Mouse (Mus musculus) kidney, embryonic 15.5 days (tissue): ENCODE results near the gene Mcrip2. TPM values are rescaled to one million over a fixed set of nuclear protein-coding genes. Genes with fewer than 3 reads are reported as not detected.

Experiments used
- ATAC-seq: fragments of 200-750 bp; cut with Nextera tagmentation; replicated peaks from 2 replicates; pipeline ENCODE4 v1.8.0; 2017; ENCODE audit warnings: moderate TSS enrichment; ENCODE audit not compliant: low FRiP score
- H3K27ac ChIP-seq: fragments of 300-500 bp; sonication (generic); 2 replicates; pipeline ENCODE4 v1.5.1; 2015; ENCODE audit warnings: mild to moderate bottlenecking, inconsistent platforms
- H3K27me3 ChIP-seq: fragments of 300-500 bp; sonication (generic); 2 replicates; pipeline ENCODE4 v1.6.1; 2015; ENCODE audit warnings: inconsistent platforms
- H3K36me3 ChIP-seq: fragments of 300-500 bp; sonication (generic); 2 replicates; pipeline ENCODE4 v1.6.1; 2015; ENCODE audit warnings: inconsistent platforms
- H3K4me1 ChIP-seq: fragments of 300-500 bp; sonication (generic); 2 replicates; pipeline ENCODE4 v1.6.1; 2015; ENCODE audit warnings: inconsistent platforms
- H3K4me2 ChIP-seq: fragments of 300-500 bp; sonication (generic); 2 replicates; pipeline ENCODE4 v1.6.1; 2015; ENCODE audit warnings: moderate library complexity, mild to moderate bottlenecking, inconsistent platforms
- H3K4me3 ChIP-seq: fragments of 300-500 bp; sonication (generic); replicated peaks from 2 replicates; pipeline ENCODE4 v1.5.1; 2015; ENCODE audit warnings: mild to moderate bottlenecking, inconsistent platforms
- H3K9ac ChIP-seq: fragments of 300-500 bp; sonication (generic); 2 replicates; pipeline ENCODE4 v1.6.1; 2015; ENCODE audit warnings: mild to moderate bottlenecking, inconsistent platforms
- H3K9me3 ChIP-seq: fragments of 300-500 bp; sonication (generic); replicated peaks from 2 replicates; pipeline ENCODE4 v1.6.1; 2016; ENCODE audit warnings: inconsistent platforms
- WGBS: fragments of 180-500 bp; shearing (Covaris S2); methylation state at CpG from one replicate; pipeline ENCODE4 v1.1.7; 2015; ENCODE audit warnings: mixed read lengths; 5-methylcytosine and 5-hydroxymethylcytosine counted together
- polyA plus RNA-seq: library from polyadenylated mRNA; unstranded; fragments of >200 nt; fragmentation: Nextera tagmentation; extraction: Ambion mirVana; gene quantifications from 2 replicates; pipeline ENCODE4 v1.2.1, GENCODE M21; 2015

Mcrip2 gene
- polyA plus RNA-seq, 1 experiment from 2014 or later = 55.1 TPM

GRCm38 (mm10) chr17:25895415-25895814, 26.9 kb upstream of the Mcrip2 start:
- 0 out of 2 replicates have a peak, but pooled peaks have one; percentile 49 for ATAC-seq

GRCm38 (mm10) chr17:25893975-25894617, 25.5 kb upstream of the Mcrip2 start:
- H3K27me3 ChIP-seq = no peaks in the 10 kb centered on the region
- ATAC-seq = peak; percentile 76
- H3K4me1 ChIP-seq = peaks cover 20% of the 10 kb centered on the region
- no peaks in the 10 kb centered on the region for H3K9me3 ChIP-seq
- peaks cover 21% of the 10 kb centered on the region for H3K36me3 ChIP-seq
- H3K4me2 ChIP-seq = no peak overlapping the region
- no peak overlapping the region for H3K4me3 ChIP-seq
- 39% methylated on average over 2 of the region's 2 CpGs for WGBS
- H3K9ac ChIP-seq = no peak overlapping the region
- peak overlapping the region; percentile 46; the same call in 1 of the 2 replicates for H3K27ac ChIP-seq

More at GRCm38 (mm10) chr17:25895415-25895814, 26.9 kb upstream of the Mcrip2 start:
- H3K4me2 ChIP-seq = no peak overlapping the region
- H3K9ac ChIP-seq = no peak overlapping the region
- WGBS = 30% methylated on average over 2 of the region's 2 CpGs
- H3K4me3 ChIP-seq = no peak overlapping the region
- H3K9me3 ChIP-seq = no peaks in the 10 kb centered on the region
- H3K4me1 ChIP-seq = peaks cover 20% of the 10 kb centered on the region
- peak overlapping the region; percentile 66 for H3K27ac ChIP-seq
- H3K36me3 ChIP-seq = peaks cover 11% of the 10 kb centered on the region
- no peaks in the 10 kb centered on the region for H3K27me3 ChIP-seq

GRCm38 (mm10) chr17:25888837-25889236, 20.3 kb upstream of the Mcrip2 start:
- 78% methylated on average over 3 of the region's 3 CpGs for WGBS
- H3K9ac ChIP-seq = no peak overlapping the region
- H3K4me1 ChIP-seq = no peaks in the 10 kb centered on the region

GRCm38 (mm10) chr17:25887467-25887866, 18.9 kb upstream of the Mcrip2 start:
- Histone ChIP-seq H3K4me1 (no peaks in the 10 kb centered on the region), H3K36me3 (peaks cover 67% of the 10 kb centered on the region)
- 86% methylated on average over 10 of the region's 10 CpGs for WGBS

More at GRCm38 (mm10) chr17:25888837-25889236, 20.3 kb upstream of the Mcrip2 start:
- peaks cover 54% of the 10 kb centered on the region for H3K36me3 ChIP-seq
- no peak overlapping the region for H3K4me2 ChIP-seq
- H3K4me3 ChIP-seq = no peak overlapping the region
- H3K27me3 ChIP-seq = no peaks in the 10 kb centered on the region
- ATAC-seq = no peak
- H3K9me3 ChIP-seq = no peaks in the 10 kb centered on the region
- no peak overlapping the region for H3K27ac ChIP-seq

GRCm38 (mm10) chr17:25886806-25887205, 18.2 kb upstream of the Mcrip2 start:
- Histone ChIP-seq H3K9me3 (no peaks in the 10 kb centered on the region), H3K27me3 (no peaks in the 10 kb centered on the region), H3K9ac (no peak overlapping the region), H3K36me3 (peaks cover 73% of the 10 kb centered on the region), H3K4me1 (peaks cover 4% of the 10 kb centered on the region; the same call in 1 of the 2 replicates), H3K4me2 (no peak overlapping the region), H3K27ac (no peak overlapping the region), H3K4me3 (no peak overlapping the region)
- ATAC-seq = no peak

More at GRCm38 (mm10) chr17:25887467-25887866, 18.9 kb upstream of the Mcrip2 start:
- no peak for ATAC-seq
- H3K27me3 ChIP-seq = no peaks in the 10 kb centered on the region
- H3K4me2 ChIP-seq = no peak overlapping the region
- H3K9ac ChIP-seq = no peak overlapping the region
- no peak overlapping the region for H3K4me3 ChIP-seq
- H3K9me3 ChIP-seq = no peaks in the 10 kb centered on the region
- no peak overlapping the region for H3K27ac ChIP-seq

GRCm38 (mm10) chr17:25885636-25886035, 17.1 kb upstream of the Mcrip2 start:
- H3K4me1 ChIP-seq = peaks cover 15% of the 10 kb centered on the region
- H3K36me3 ChIP-seq = peaks cover 68% of the 10 kb centered on the region
- no peaks in the 10 kb centered on the region for H3K9me3 ChIP-seq
- no peak overlapping the region for H3K27ac ChIP-seq
- no peak overlapping the region for H3K4me3 ChIP-seq
- no peak for ATAC-seq
- H3K9ac ChIP-seq = no peak overlapping the region
- H3K27me3 ChIP-seq = no peaks in the 10 kb centered on the region
- H3K4me2 ChIP-seq = no peak overlapping the region
- 67% methylated on average over 4 of the region's 4 CpGs for WGBS

- H3K27ac ChIP-seq = no peak overlapping the region
- ATAC-seq = no peak
- peaks cover 60% of the 10 kb centered on the region for H3K36me3 ChIP-seq
- H3K9ac ChIP-seq = no peak overlapping the region
- no peak overlapping the region for H3K4me3 ChIP-seq
- no peaks in the 10 kb centered on the region for H3K9me3 ChIP-seq
- 93% methylated on average over 3 of the region's 3 CpGs for WGBS
- H3K4me1 ChIP-seq = peaks cover 27% of the 10 kb centered on the region
- H3K27me3 ChIP-seq = no peaks in the 10 kb centered on the region
- H3K4me2 ChIP-seq = no peak overlapping the region
Measured at GRCm38 (mm10) chr17:25883824-25884223, 15.3 kb upstream of the Mcrip2 start.

- no peak for ATAC-seq
- peaks cover 60% of the 10 kb centered on the region for H3K36me3 ChIP-seq
- no peak overlapping the region for H3K27ac ChIP-seq
Measured at GRCm38 (mm10) chr17:25883268-25883667, 14.7 kb upstream of the Mcrip2 start.

GRCm38 (mm10) chr17:25882306-25882705, 13.7 kb upstream of the Mcrip2 start:
- no peak for ATAC-seq
- Histone ChIP-seq H3K4me3 (no peak overlapping the region), H3K27ac (no peak overlapping the region), H3K36me3 (peaks cover 57% of the 10 kb centered on the region), H3K4me2 (no peak overlapping the region), H3K27me3 (no peaks in the 10 kb centered on the region), H3K4me1 (peaks cover 27% of the 10 kb centered on the region), H3K9ac (no peak overlapping the region), H3K9me3 (no peaks in the 10 kb centered on the region)
- 38% methylated on average over 5 of the region's 5 CpGs for WGBS

More at GRCm38 (mm10) chr17:25883268-25883667, 14.7 kb upstream of the Mcrip2 start:
- H3K4me2 ChIP-seq = no peak overlapping the region
- peaks cover 27% of the 10 kb centered on the region for H3K4me1 ChIP-seq
- no peak overlapping the region for H3K9ac ChIP-seq
- H3K9me3 ChIP-seq = no peaks in the 10 kb centered on the region
- no peak overlapping the region for H3K4me3 ChIP-seq
- H3K27me3 ChIP-seq = no peaks in the 10 kb centered on the region
- 86% methylated on average over 8 of the region's 8 CpGs for WGBS

GRCm38 (mm10) chr17:25881691-25882090, 13.1 kb upstream of the Mcrip2 start:
- Histone ChIP-seq H3K4me3 (no peak overlapping the region), H3K36me3 (peaks cover 56% of the 10 kb centered on the region), H3K9ac (no peak overlapping the region), H3K9me3 (no peaks in the 10 kb centered on the region), H3K27me3 (no peaks in the 10 kb centered on the region), H3K4me1 (peaks cover 31% of the 10 kb centered on the region), H3K4me2 (no peak overlapping the region), H3K27ac (peak overlapping the region; percentile 56)
- 33% methylated on average over 4 of the region's 4 CpGs for WGBS
- no peak for ATAC-seq

- WGBS = 13% methylated on average over 5 of the region's 5 CpGs
- no peak for ATAC-seq
- H3K27ac ChIP-seq = peak overlapping the region; percentile 56; the same call in 1 of the 2 replicates
- H3K4me3 ChIP-seq = no peak overlapping the region
- no peak overlapping the region for H3K9ac ChIP-seq
- peaks cover 37% of the 10 kb centered on the region for H3K4me1 ChIP-seq
- H3K4me2 ChIP-seq = no peak overlapping the region
- H3K27me3 ChIP-seq = no peaks in the 10 kb centered on the region
- H3K36me3 ChIP-seq = peaks cover 56% of the 10 kb centered on the region
- no peaks in the 10 kb centered on the region for H3K9me3 ChIP-seq
Measured at GRCm38 (mm10) chr17:25880913-25881641, 12.5 kb upstream of the Mcrip2 start.

GRCm38 (mm10) chr17:25880196-25880910, 11.8 kb upstream of the Mcrip2 start, which contains the start of gene Wfikkn1:
TSS of gene Wfikkn1 (minus strand) at chr17:25880858.
- ATAC-seq = 0 out of 2 replicates have a peak, but pooled peaks have one; percentile 4
- Histone ChIP-seq H3K27me3 (no peaks in the 10 kb centered on the region), H3K4me1 (peaks cover 41% of the 10 kb centered on the region), H3K9me3 (no peaks in the 10 kb centered on the region), H3K4me2 (no peak within 1 kb of the TSS), H3K36me3 (peaks cover 55% of the 10 kb centered on the region), H3K4me3 (no peak within 1 kb of the TSS), H3K9ac (0 out of 2 replicates have a peak within 1 kb of the TSS, but pooled peaks have one; percentile 9), H3K27ac (peak within 1 kb of the TSS; percentile 56)
- WGBS = 36% methylated on average over 5 of the region's 5 CpGs
